Mouse (Mus musculus): ENCODE results near the gene Fat4. TPM values are rescaled to one million over a fixed set of nuclear protein-coding genes. Genes with fewer than 3 reads are reported as not detected.

The Fat4 gene
- total and polyA plus RNA-seq, 3 experiments = not detected

- TF ChIP-seq ELF1 (IDR thresholded peaks at IDR 0.05; ENCODE audit: low read depth, low read length) (no peak), MAFK (IDR thresholded peaks at IDR 0.05; ENCODE audit: borderline replicate concordance, low read depth, low read length) (no peak)
These were observed 52.8 kb downstream of the Fat4 start (continued) for GRCm38 (mm10) chr3:38939573-38939972.

GRCm38 (mm10) chr3:38940327-38940726 is 53.6 kb downstream of the Fat4 start:
- Histone ChIP-seq H3K27me3 (ENCODE audit: control insufficient read depth in 1 of 2, insufficient read depth in 2 of 2, low read length in 2 of 2) (no peaks in the 10 kb centered on the region), H3K4me1 (ENCODE audit: control insufficient read depth in 1 of 2, insufficient read depth in 2 of 2, low read length in 2 of 2) (no peaks in the 10 kb centered on the region), H3K27ac (ENCODE audit: control insufficient read depth, low read depth, low read length) (no peak overlapping the region), H3K79me2 (ENCODE audit: control insufficient read depth, insufficient read depth, low read length, poor library complexity) (no peaks in the 10 kb centered on the region), H3K9me3 (replicated peaks; ENCODE audit: insufficient read depth, low read length) (no peaks in the 10 kb centered on the region), H3K9ac (ENCODE audit: control insufficient read depth, low read depth, low read length, poor library complexity, severe bottlenecking) (no peak overlapping the region), H3K36me3 (ENCODE audit: control insufficient read depth in 1 of 2, insufficient read depth in 2 of 2, low read length in 2 of 2) (no peaks in the 10 kb centered on the region), H3K4me3 (ENCODE audit: control insufficient read depth in 1 of 2, insufficient read depth in 1 of 2, low read depth in 2 of 2, low read length in 2 of 2) (no peak overlapping the region)
- TF ChIP-seq ZMIZ1 (IDR thresholded peaks at IDR 0.05; ENCODE audit: low read depth, low read length) = no peak
- no peak for TF ChIP-seq MYC (IDR thresholded peaks at IDR 0.05; ENCODE audit: low read depth, low read length)
- TF ChIP-seq KAT2A (conservative IDR thresholded peaks at IDR 0.05; ENCODE audit: low read depth, low read length) = no peak
- TF ChIP-seq HCFC1 (IDR thresholded peaks at IDR 0.05; ENCODE audit: low read depth, low read length) = no peak
- no peak for TF ChIP-seq TAL1 (IDR thresholded peaks at IDR 0.05; ENCODE audit: low read length)
- TF ChIP-seq ZKSCAN1 (IDR thresholded peaks at IDR 0.05; ENCODE audit: low read depth, low read length) = no peak
- TF ChIP-seq TCF12 (IDR thresholded peaks at IDR 0.05; ENCODE audit: low read depth, low read length) = no peak
- TF ChIP-seq GABPA (IDR thresholded peaks at IDR 0.05; ENCODE audit: low read depth, low read length) = no peak
- no peak for TF ChIP-seq USF1 (IDR thresholded peaks at IDR 0.05; ENCODE audit: low read depth, low read length)
- TF ChIP-seq GATA1 (IDR thresholded peaks at IDR 0.05; ENCODE audit: low read depth, low read length) = no peak
- no peak for TF ChIP-seq TBP (IDR thresholded peaks at IDR 0.05; ENCODE audit: low read depth, low read length)
- no peak for TF ChIP-seq NRF1 (IDR thresholded peaks at IDR 0.05; ENCODE audit: insufficient read depth, low read depth, low read length, poor library complexity, severe bottlenecking)
- no peak for TF ChIP-seq POLR2AphosphoS2 (IDR thresholded peaks at IDR 0.05; ENCODE audit: low read length)
- TF ChIP-seq EP300 (IDR thresholded peaks at IDR 0.05; ENCODE audit: low read depth in 1 of 2, low read length in 2 of 2) = no peak
- TF ChIP-seq MYB (IDR thresholded peaks at IDR 0.05; ENCODE audit: low read depth, low read length) = no peak
- TF ChIP-seq SIN3A (IDR thresholded peaks at IDR 0.05; ENCODE audit: low read length) = no peak
- TF ChIP-seq POLR2AphosphoS5 (IDR thresholded peaks at IDR 0.05; ENCODE audit: borderline replicate concordance, low read depth, low read length) = no peak
- DNase-seq (ENCODE audit: low read depth, low spot score) = no peak

- no peaks in the 10 kb centered on the region for H3K4me1 ChIP-seq (ENCODE audit: control insufficient read depth in 1 of 2, insufficient read depth in 2 of 2, low read length in 2 of 2)
- no peaks in the 10 kb centered on the region for H3K36me3 ChIP-seq (ENCODE audit: control insufficient read depth in 1 of 2, insufficient read depth in 2 of 2, low read length in 2 of 2)
- no peak for TF ChIP-seq BHLHE40 (IDR thresholded peaks at IDR 0.05; ENCODE audit: borderline replicate concordance, low read depth, low read length)
- no peak for TF ChIP-seq RCOR1 (IDR thresholded peaks at IDR 0.05; ENCODE audit: low read depth, low read length)
- TF ChIP-seq ZC3H11A (IDR thresholded peaks at IDR 0.05; ENCODE audit: low read depth, low read length) = no peak
- TF ChIP-seq NELFE (IDR thresholded peaks at IDR 0.05; ENCODE audit: low read depth, low read length) = no peak
- no peak for TF ChIP-seq MEF2A (IDR thresholded peaks at IDR 0.05; ENCODE audit: extremely low read depth, insufficient replicate concordance, low read depth, low read length, poor library complexity, severe bottlenecking)
- no peak for TF ChIP-seq EP300 (IDR thresholded peaks at IDR 0.05; ENCODE audit: low read depth in 1 of 2, low read length in 2 of 2)
- TF ChIP-seq RAD21 (IDR thresholded peaks at IDR 0.05; ENCODE audit: low read depth, low read length) = no peak
- TF ChIP-seq CHD2 (IDR thresholded peaks at IDR 0.05; ENCODE audit: low read length) = no peak
- no peak for TF ChIP-seq ETS1 (IDR thresholded peaks at IDR 0.05; ENCODE audit: low read depth, low read length)
- no peak for TF ChIP-seq SMC3 (IDR thresholded peaks at IDR 0.05; ENCODE audit: low read depth, low read length)
- no peak for TF ChIP-seq ZMIZ1 (IDR thresholded peaks at IDR 0.05; ENCODE audit: low read depth, low read length)
- TF ChIP-seq USF2 (IDR thresholded peaks at IDR 0.05; ENCODE audit: borderline replicate concordance in 1 of 2, insufficient read depth in 1 of 2, low read depth in 1 of 2, low read length in 2 of 2) = no peak
- TF ChIP-seq POLR2AphosphoS2 (IDR thresholded peaks at IDR 0.05; ENCODE audit: low read length) = no peak
These were observed 58.4 kb downstream of the Fat4 start for GRCm38 (mm10) chr3:38945157-38945556.

More at GRCm38 (mm10) chr3:38945157-38945556, 58.4 kb downstream of the Fat4 start:
- no peaks in the 10 kb centered on the region for H3K27me3 ChIP-seq (ENCODE audit: control insufficient read depth in 1 of 2, insufficient read depth in 2 of 2, low read length in 2 of 2)
- no peak overlapping the region for H3K27ac ChIP-seq (ENCODE audit: control insufficient read depth, low read depth, low read length)
- DNase-seq (ENCODE audit: low read depth, low spot score) = no peak
- no peak overlapping the region for H3K4me3 ChIP-seq (ENCODE audit: control insufficient read depth in 1 of 2, insufficient read depth in 1 of 2, low read depth in 2 of 2, low read length in 2 of 2)
- no peak overlapping the region for H3K9ac ChIP-seq (ENCODE audit: control insufficient read depth, low read depth, low read length, poor library complexity, severe bottlenecking)
- H3K9me3 ChIP-seq (replicated peaks; ENCODE audit: insufficient read depth, low read length) = no peaks in the 10 kb centered on the region
- no peaks in the 10 kb centered on the region for H3K79me2 ChIP-seq (ENCODE audit: control insufficient read depth, insufficient read depth, low read length, poor library complexity)
